Mouse (Mus musculus) kidney, embryonic 14.5 days (tissue): Measurements from ENCODE around the gene Gm21761. TPM values are rescaled to one million over a fixed set of nuclear protein-coding genes. Genes with fewer than 3 reads are reported as not detected.

ENCODE experiments used
- polyA plus RNA-seq: library from polyadenylated mRNA; unstranded; fragments of >200 nt; fragmentation: Nextera tagmentation; extraction: Ambion mirVana; gene quantifications from 2 replicates; pipeline ENCODE4 v1.2.1, GENCODE M21; 2014

The Gm21761 gene
- polyA plus RNA-seq, 1 experiment from 2014 or later = not detected

Other genes with a start within 250 kb of the Gm21761 start
- 85.4 and 161 TPM in 2 replicates for gene Hmgcs1, start 238.9 kb downstream of the Gm21761 start, polyA plus RNA-seq
- gene Nim1k, start 173.4 kb downstream of the Gm21761 start, polyA plus RNA-seq = 0.74 and 1.1 TPM in 2 replicates
- 41.7 and 43.8 TPM in 2 replicates for gene Zfp131, start 138.4 kb downstream of the Gm21761 start, polyA plus RNA-seq
- not detected in 2 replicates for gene AF067063, start 99.1 kb downstream of the Gm21761 start, polyA plus RNA-seq
- gene D13Ertd608e, start 93.3 kb downstream of the Gm21761 start, polyA plus RNA-seq = not detected in 2 replicates
- gene Tcstv1, start 34.5 kb downstream of the Gm21761 start, polyA plus RNA-seq = not detected in 2 replicates
- not detected in 2 replicates for gene B020031M17Rik, start 21.5 kb upstream of the Gm21761 start, polyA plus RNA-seq
- gene Gm36079, start 97.7 kb upstream of the Gm21761 start, polyA plus RNA-seq = not detected in 2 replicates
- not detected in 2 replicates for gene Gm21188, start 122.9 kb upstream of the Gm21761 start, polyA plus RNA-seq
- gene Gm20767, start 211.0 kb upstream of the Gm21761 start, polyA plus RNA-seq = not detected in 2 replicates
- not detected in 2 replicates for gene Gm21818, start 243.2 kb upstream of the Gm21761 start, polyA plus RNA-seq